Mouse (Mus musculus) testis, adult 2 months (tissue): ENCODE measurements at regions not wholly inside any gene's neighbourhood (a gene's known extent, or its start where the extent isn't known, plus 50 kb on each side); places are given as distances from the start of the nearest gene placed in this dataset.

Experiments
- H3K27ac ChIP-seq: fragments of 200-500 bp; 2 replicates; pipeline ENCODE4 v1.5.1; 2012; ENCODE audit warnings: low read depth, low read length; ENCODE audit not compliant: control insufficient read depth, insufficient read depth
- H3K27me3 ChIP-seq: fragments of 200-500 bp; 2 replicates; pipeline ENCODE4 v1.6.1; 2012; ENCODE audit warnings: mild to moderate bottlenecking, low read length, moderate library complexity; ENCODE audit not compliant: control insufficient read depth, insufficient read depth
- H3K36me3 ChIP-seq: fragments of 200-500 bp; 2 replicates; pipeline ENCODE4 v1.6.1; 2012; ENCODE audit warnings: mild to moderate bottlenecking, low read length; ENCODE audit not compliant: control insufficient read depth, insufficient read depth
- H3K4me1 ChIP-seq: fragments of 200-500 bp; 2 replicates; pipeline ENCODE4 v1.6.1; 2012; ENCODE audit warnings: low read length; ENCODE audit not compliant: control insufficient read depth, insufficient read depth
- H3K4me3 ChIP-seq: fragments of 200-500 bp; 2 replicates; pipeline ENCODE4 v1.5.1; 2012; ENCODE audit warnings: low read depth, mild to moderate bottlenecking, low read length, moderate library complexity, mixed read lengths; ENCODE audit not compliant: control insufficient read depth
- CTCF ChIP-seq: fragments of 200-500 bp; IDR thresholded peaks from 2 replicates; pipeline ENCODE4 v1.5.1; 2012; ENCODE audit warnings: low read depth, mild to moderate bottlenecking, inconsistent platforms, low read length, moderate library complexity; ENCODE audit not compliant: control insufficient read depth, insufficient read depth, insufficient replicate concordance
- POLR2A ChIP-seq: fragments of 200-500 bp; IDR thresholded peaks from 2 replicates; pipeline ENCODE4 v1.6.1; 2012; ENCODE audit warnings: low read depth, mild to moderate bottlenecking, inconsistent platforms, low read length, moderate library complexity; ENCODE audit not compliant: control insufficient read depth

DNA sequence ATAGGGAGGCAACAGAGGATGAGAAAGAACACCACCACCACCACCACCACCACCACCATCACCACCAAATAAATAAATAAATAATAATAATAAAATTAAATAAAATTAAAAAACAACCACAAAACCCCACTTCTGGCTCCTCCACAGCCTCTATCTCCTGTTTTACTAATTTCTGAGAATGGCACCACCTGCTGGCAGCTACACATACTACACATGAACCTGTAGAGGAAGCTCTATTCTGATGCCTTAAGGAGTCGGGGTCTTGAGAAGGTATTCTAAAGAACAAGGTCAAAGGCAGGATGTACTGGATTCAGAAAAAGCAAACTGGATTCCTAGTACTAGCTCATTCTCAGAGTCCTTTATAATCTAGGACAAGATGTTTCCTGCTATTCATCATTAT is 191.6 kb downstream of the Gm9195 start:
- no peak for TF ChIP-seq POLR2A
- TF ChIP-seq CTCF = no peak

DNA sequence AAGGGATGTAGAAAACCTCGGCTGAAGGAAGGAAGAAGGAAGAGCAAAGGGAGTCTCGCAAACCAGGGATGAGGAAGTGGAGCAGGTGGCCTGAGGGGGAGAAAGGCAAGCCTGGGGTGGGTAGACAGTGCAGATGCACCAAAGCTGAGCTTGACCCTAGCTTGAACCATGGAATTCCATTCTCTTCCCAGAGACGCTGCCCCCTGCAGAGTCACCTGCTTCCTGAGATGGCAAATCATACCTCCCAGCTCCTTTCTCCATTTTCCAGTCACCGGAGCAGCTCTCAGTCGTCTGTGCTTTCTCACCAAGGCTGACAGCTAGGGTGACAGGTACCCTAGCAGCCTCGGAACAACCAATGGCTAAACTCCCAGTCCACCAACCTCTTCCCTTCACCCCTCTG is 197.0 kb downstream of the Gm9195 start:
- H3K36me3 ChIP-seq = no peaks in the 10 kb centered on the region
- H3K4me1 ChIP-seq = peaks cover 3% of the 10 kb centered on the region; the same call in 1 of the 2 replicates
- no peak overlapping the region for H3K27ac ChIP-seq
- no peaks in the 10 kb centered on the region for H3K27me3 ChIP-seq
- H3K4me3 ChIP-seq = no peak overlapping the region
- TF ChIP-seq CTCF = no peak
- TF ChIP-seq POLR2A = no peak

More for the DNA sequence above, 191.6 kb downstream of the Gm9195 start:
- no peaks in the 10 kb centered on the region for H3K27me3 ChIP-seq
- H3K27ac ChIP-seq = no peak overlapping the region
- no peaks in the 10 kb centered on the region for H3K4me1 ChIP-seq
- no peaks in the 10 kb centered on the region for H3K36me3 ChIP-seq
- H3K4me3 ChIP-seq = no peak overlapping the region

DNA sequence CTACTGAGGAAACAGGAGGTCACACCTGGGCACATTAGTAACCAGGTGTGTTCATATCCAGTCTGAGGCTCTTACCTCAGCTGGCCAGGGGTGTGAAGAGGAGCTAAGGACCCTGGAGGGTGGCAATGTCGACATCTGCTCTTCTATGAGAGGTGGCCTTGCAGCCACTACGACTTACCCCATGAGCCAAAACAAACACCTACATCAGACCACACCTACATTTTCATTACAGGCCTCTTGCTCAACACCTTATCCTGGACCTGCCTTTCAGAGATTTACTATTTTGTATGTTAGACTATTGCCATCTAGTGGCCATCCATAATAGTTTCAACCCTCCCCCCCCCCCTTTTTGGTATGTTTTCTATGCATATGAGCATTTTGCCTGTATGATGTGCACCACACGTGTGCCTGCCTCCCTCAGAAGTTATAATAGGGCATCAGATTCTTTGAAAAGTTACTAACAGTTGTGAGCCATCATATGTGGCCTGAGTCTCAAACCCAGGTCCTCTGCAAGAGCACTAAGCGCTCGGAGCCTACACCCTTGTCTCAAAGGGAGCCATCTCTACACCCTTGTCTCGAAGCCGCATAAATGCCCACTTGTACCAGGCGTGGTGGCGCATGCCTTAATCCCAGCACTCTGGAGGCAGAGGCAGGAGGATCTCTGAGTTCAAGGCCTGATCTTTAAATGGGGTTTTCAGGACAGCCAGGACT is 197.8 kb downstream of the Gm9195 start:
- TF ChIP-seq CTCF (no peak), POLR2A (no peak)

DNA sequence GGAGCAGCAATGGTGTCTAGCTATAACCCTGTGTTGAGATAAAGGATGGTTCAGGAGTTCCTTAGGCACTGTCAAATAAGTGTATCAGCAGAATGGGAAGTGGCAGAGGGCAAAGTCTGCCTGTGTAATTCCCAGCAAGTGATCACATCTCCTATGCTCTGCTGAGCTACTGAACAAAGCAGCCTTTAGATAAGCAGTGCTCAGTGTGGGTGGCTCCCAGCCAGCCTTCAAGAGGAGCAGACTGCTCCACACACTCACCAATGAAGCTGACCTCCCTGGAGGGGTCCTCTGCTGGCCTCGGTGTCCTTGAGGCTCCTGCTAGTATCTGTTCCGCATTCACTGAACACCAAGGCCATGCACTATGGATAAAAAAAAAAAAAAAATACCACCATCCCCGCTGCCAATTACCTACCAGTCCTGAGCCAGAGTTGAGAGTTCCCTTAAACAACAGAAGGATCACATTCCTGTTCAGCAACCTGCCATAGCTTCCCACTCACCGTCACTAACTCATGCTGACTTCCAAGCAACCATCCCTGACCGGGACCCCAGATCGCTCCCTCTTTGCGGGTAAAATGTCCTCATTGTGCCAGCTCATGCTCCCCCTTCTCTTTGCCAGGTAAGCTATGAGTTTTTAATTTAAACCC is 198.9 kb downstream of the Gm9195 start:
- no peak for TF ChIP-seq CTCF
- no peak for TF ChIP-seq POLR2A
- H3K36me3 ChIP-seq = no peaks in the 10 kb centered on the region
- no peak overlapping the region for H3K4me3 ChIP-seq
- H3K27ac ChIP-seq = no peak overlapping the region
- peaks cover 3% of the 10 kb centered on the region; the same call in 1 of the 2 replicates for H3K4me1 ChIP-seq
- H3K27me3 ChIP-seq = no peaks in the 10 kb centered on the region

More for the DNA sequence above, 197.8 kb downstream of the Gm9195 start:
- Histone ChIP-seq H3K4me3 (no peak overlapping the region), H3K27ac (no peak overlapping the region), H3K27me3 (no peaks in the 10 kb centered on the region), H3K36me3 (no peaks in the 10 kb centered on the region), H3K4me1 (peaks cover 3% of the 10 kb centered on the region; the same call in 1 of the 2 replicates)

DNA sequence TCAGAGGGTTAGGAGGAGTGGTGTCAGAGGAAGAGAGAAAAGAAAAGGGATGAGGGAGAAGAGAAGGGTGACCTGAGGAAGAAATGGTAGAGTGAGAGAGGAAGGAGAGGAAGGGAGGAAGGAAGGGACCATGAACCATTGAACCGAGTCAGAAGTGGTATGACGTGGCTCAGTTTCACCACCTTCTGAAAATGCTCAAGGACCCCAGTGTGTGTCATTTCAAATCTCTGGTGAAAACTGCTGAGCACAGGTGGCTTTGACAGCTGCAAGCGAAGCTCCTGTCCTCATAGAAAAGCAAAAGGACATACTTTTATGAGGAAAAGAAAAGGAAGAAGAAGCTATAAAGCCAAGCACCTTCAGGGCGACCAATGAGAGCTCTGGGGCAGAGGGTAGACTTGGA is 214.3 kb downstream of the Gm9195 start:
- Histone ChIP-seq H3K4me1 (no peaks in the 10 kb centered on the region), H3K36me3 (no peaks in the 10 kb centered on the region), H3K27me3 (no peaks in the 10 kb centered on the region), H3K4me3 (no peak overlapping the region), H3K27ac (no peak overlapping the region)
- TF ChIP-seq CTCF (no peak), POLR2A (no peak)

DNA sequence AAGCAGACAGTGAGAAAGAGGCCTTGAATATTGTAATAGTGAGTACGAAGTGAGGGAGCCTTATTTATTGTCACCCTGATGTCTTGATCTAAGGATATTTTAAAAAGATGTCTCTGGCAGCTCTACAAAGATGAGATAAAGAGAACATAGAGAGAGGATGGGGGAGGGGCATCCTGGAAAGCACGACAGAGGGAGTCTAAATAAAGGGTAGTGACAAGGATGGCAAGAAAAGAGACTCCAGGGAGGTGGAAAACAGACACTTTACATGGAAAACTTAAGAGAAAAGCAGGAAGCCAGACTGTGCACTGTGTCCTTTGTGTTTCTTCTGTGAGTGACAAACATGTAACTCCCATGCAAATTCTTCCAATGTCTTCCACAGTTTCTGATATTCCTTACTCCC is 232.4 kb downstream of the Gm9195 start:
- Histone ChIP-seq H3K4me3 (no peak overlapping the region), H3K27me3 (no peaks in the 10 kb centered on the region), H3K27ac (no peak overlapping the region), H3K36me3 (no peaks in the 10 kb centered on the region), H3K4me1 (no peaks in the 10 kb centered on the region)
- no peak for TF ChIP-seq CTCF
- TF ChIP-seq POLR2A = no peak

DNA sequence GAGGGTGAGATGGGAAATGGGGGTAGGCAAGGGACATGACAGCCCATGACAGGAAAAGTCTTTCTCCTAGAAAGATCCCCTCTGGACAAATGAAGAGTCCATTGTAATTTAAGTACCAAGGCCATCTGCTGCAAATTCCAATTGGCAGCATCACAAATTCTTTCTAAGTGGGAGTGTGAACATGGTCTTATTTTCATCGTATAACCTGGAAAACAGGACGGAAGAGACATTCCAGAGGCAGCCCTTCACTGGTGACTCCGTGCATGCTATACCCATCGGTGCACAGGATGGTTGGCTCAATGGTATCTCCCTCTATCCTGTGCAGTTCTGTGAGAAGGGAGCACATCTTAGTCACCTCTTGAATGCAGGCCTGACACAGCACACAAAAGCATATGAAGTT is 249.8 kb downstream of the Gm9195 start:
- no peak for TF ChIP-seq CTCF
- no peak for TF ChIP-seq POLR2A
- Histone ChIP-seq H3K27ac (no peak overlapping the region), H3K36me3 (no peaks in the 10 kb centered on the region), H3K27me3 (no peaks in the 10 kb centered on the region), H3K4me3 (no peak overlapping the region), H3K4me1 (no peaks in the 10 kb centered on the region)

DNA sequence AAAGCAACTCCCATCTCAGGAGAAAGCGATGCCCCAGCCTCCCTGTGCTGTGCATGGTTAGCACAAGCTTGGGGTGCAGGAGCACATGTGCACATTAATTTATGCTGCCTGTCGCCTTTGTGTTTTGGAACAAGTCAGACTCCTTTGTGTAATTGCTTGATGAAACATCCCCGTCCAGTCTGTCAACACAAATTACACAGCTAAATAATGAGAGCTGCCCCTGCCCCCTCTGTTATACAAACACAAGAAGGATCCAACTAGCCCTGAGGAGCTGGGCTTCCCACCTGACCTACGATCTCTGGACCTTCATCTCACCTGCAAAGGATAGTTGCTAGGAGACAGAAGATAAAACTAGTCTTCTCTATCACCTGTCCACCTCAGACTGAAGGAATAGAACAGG is 251.4 kb downstream of the Gm9195 start:
- H3K27me3 ChIP-seq = no peaks in the 10 kb centered on the region
- H3K27ac ChIP-seq = no peak overlapping the region
- H3K4me1 ChIP-seq = no peaks in the 10 kb centered on the region
- TF ChIP-seq POLR2A = no peak
- TF ChIP-seq CTCF = no peak
- H3K4me3 ChIP-seq = no peak overlapping the region
- no peaks in the 10 kb centered on the region for H3K36me3 ChIP-seq
